Mouse (Mus musculus) intestine, embryonic 15.5 days (tissue): Measurements from ENCODE around the gene Ppargc1a. TPM values are rescaled to one million over a fixed set of nuclear protein-coding genes. Genes with fewer than 3 reads are reported as not detected.

Source experiments
- ATAC-seq: fragments of 200-750 bp; cut with Nextera tagmentation; 2 replicates; pipeline ENCODE4 v1.8.0; 2017; ENCODE audit warnings: moderate TSS enrichment, moderate library complexity
- H3K27ac ChIP-seq: fragments of 300-500 bp; sonication (generic); 2 replicates; pipeline ENCODE4 v1.5.1; 2015; ENCODE audit warnings: mild to moderate bottlenecking, inconsistent platforms
- H3K27me3 ChIP-seq: fragments of 300-500 bp; sonication (generic); replicated peaks from 2 replicates; pipeline ENCODE4 v1.6.1; 2015; ENCODE audit warnings: inconsistent platforms
- H3K36me3 ChIP-seq: fragments of 300-500 bp; sonication (generic); 2 replicates; pipeline ENCODE4 v1.6.1; 2015; ENCODE audit warnings: inconsistent platforms
- H3K4me1 ChIP-seq: fragments of 300-500 bp; sonication (generic); replicated peaks from 2 replicates; pipeline ENCODE4 v1.6.1; 2015; ENCODE audit warnings: inconsistent platforms
- H3K4me2 ChIP-seq: fragments of 300-500 bp; sonication (generic); replicated peaks from 2 replicates; pipeline ENCODE4 v1.6.1; 2015; ENCODE audit warnings: mild to moderate bottlenecking, inconsistent platforms
- H3K4me3 ChIP-seq: fragments of 300-500 bp; sonication (generic); replicated peaks from 2 replicates; pipeline ENCODE4 v1.5.1; 2015; ENCODE audit warnings: inconsistent platforms
- H3K9ac ChIP-seq: fragments of 300-500 bp; sonication (generic); 2 replicates; pipeline ENCODE4 v1.6.1; 2015; ENCODE audit warnings: inconsistent platforms
- H3K9me3 ChIP-seq: fragments of 300-500 bp; sonication (generic); 2 replicates; pipeline ENCODE4 v1.6.1; 2016; ENCODE audit warnings: inconsistent platforms
- WGBS: fragments of 180-500 bp; shearing (Covaris S2); methylation state at CpG from one replicate; pipeline ENCODE4 v1.1.7; 2015; 5-methylcytosine and 5-hydroxymethylcytosine counted together
- polyA plus RNA-seq: library from polyadenylated mRNA; unstranded; fragments of >200 nt; fragmentation: Nextera tagmentation; extraction: Ambion mirVana; gene quantifications from 2 replicates; pipeline ENCODE4 v1.2.1, GENCODE M21; 2015

Ppargc1a gene
- polyA plus RNA-seq, 1 experiment from 2014 or later, result 6.9 TPM

GRCm38 (mm10) chr5:51551852-51552482 is 15.6 kb downstream of the Ppargc1a start:
- WGBS, result 4% methylated on average over 12 of the region's 12 CpGs
- peak overlapping the region; percentile 87 for H3K27ac ChIP-seq
- peak overlapping the region; percentile 54 for H3K4me3 ChIP-seq
- ATAC-seq, result peak; percentile 65
- H3K9me3 ChIP-seq, result no peaks in the 10 kb centered on the region
- H3K4me1 ChIP-seq, result 0 out of 2 replicates have a peak, but pooled peaks cover 7% of the 10 kb centered on the region
- no peaks in the 10 kb centered on the region for H3K27me3 ChIP-seq
- peak overlapping the region; percentile 64 for H3K4me2 ChIP-seq
- H3K9ac ChIP-seq, result peak overlapping the region; percentile 53
- H3K36me3 ChIP-seq, result no peaks in the 10 kb centered on the region

- Histone ChIP-seq H3K9me3 (no peaks in the 10 kb centered on the region), H3K9ac (no peak overlapping the region), H3K4me1 (no peaks in the 10 kb centered on the region; the same call in 1 of the 2 replicates), H3K4me3 (no peak overlapping the region), H3K27ac (no peak overlapping the region), H3K27me3 (no peaks in the 10 kb centered on the region), H3K36me3 (no peaks in the 10 kb centered on the region), H3K4me2 (no peak overlapping the region)
- WGBS, result 83% methylated on average over 6 of the region's 6 CpGs
- ATAC-seq, result no peak
Measured at GRCm38 (mm10) chr5:51547442-51548035, 20.0 kb downstream of the Ppargc1a start.

- Histone ChIP-seq H3K4me1 (no peaks in the 10 kb centered on the region; the same call in 1 of the 2 replicates), H3K9me3 (no peaks in the 10 kb centered on the region), H3K9ac (no peak overlapping the region), H3K4me3 (no peak overlapping the region), H3K4me2 (no peak overlapping the region), H3K36me3 (no peaks in the 10 kb centered on the region), H3K27ac (no peak overlapping the region), H3K27me3 (no peaks in the 10 kb centered on the region)
- ATAC-seq, result no peak
- WGBS, result 81% methylated on average over 3 of the region's 3 CpGs
Measured at GRCm38 (mm10) chr5:51546817-51547216, 20.7 kb downstream of the Ppargc1a start.

- WGBS, result 57% methylated on average over 7 of the region's 7 CpGs
- Histone ChIP-seq H3K36me3 (no peaks in the 10 kb centered on the region), H3K4me3 (no peak overlapping the region), H3K4me2 (no peak overlapping the region), H3K27ac (no peak overlapping the region), H3K27me3 (no peaks in the 10 kb centered on the region), H3K4me1 (no peaks in the 10 kb centered on the region; the same call in 1 of the 2 replicates), H3K9me3 (no peaks in the 10 kb centered on the region), H3K9ac (no peak overlapping the region)
- ATAC-seq, result no peak; the same call in 1 of the 2 replicates
Measured at GRCm38 (mm10) chr5:51545133-51546049, 22.1 kb downstream of the Ppargc1a start.

GRCm38 (mm10) chr5:51544141-51544735 is 23.3 kb downstream of the Ppargc1a start:
- no peak overlapping the region for H3K4me2 ChIP-seq
- 70% methylated on average over 8 of the region's 8 CpGs for WGBS
- H3K27me3 ChIP-seq, result no peaks in the 10 kb centered on the region
- H3K4me1 ChIP-seq, result no peaks in the 10 kb centered on the region; the same call in 1 of the 2 replicates
- no peak overlapping the region for H3K4me3 ChIP-seq
- no peaks in the 10 kb centered on the region for H3K9me3 ChIP-seq
- ATAC-seq, result no peak
- H3K36me3 ChIP-seq, result no peaks in the 10 kb centered on the region
- H3K9ac ChIP-seq, result no peak overlapping the region
- no peak overlapping the region for H3K27ac ChIP-seq

GRCm38 (mm10) chr5:51541557-51541956 is 26.0 kb downstream of the Ppargc1a start:
- Histone ChIP-seq H3K4me2 (no peak overlapping the region), H3K4me3 (no peak overlapping the region), H3K27ac (no peak overlapping the region), H3K27me3 (no peaks in the 10 kb centered on the region), H3K4me1 (no peaks in the 10 kb centered on the region; the same call in 1 of the 2 replicates), H3K36me3 (no peaks in the 10 kb centered on the region), H3K9me3 (no peaks in the 10 kb centered on the region), H3K9ac (no peak overlapping the region)
- ATAC-seq, result no peak
- 73% methylated on average over 3 of the region's 3 CpGs for WGBS

GRCm38 (mm10) chr5:51540816-51541215 is 26.7 kb downstream of the Ppargc1a start:
- Histone ChIP-seq H3K4me2 (no peak overlapping the region), H3K9me3 (no peaks in the 10 kb centered on the region), H3K4me3 (no peak overlapping the region)

GRCm38 (mm10) chr5:51539563-51539962 is 28.0 kb downstream of the Ppargc1a start:
- Histone ChIP-seq H3K27me3 (no peaks in the 10 kb centered on the region), H3K9ac (no peak overlapping the region), H3K4me2 (no peak overlapping the region), H3K27ac (no peak overlapping the region), H3K36me3 (no peaks in the 10 kb centered on the region), H3K4me3 (no peak overlapping the region), H3K4me1 (no peaks in the 10 kb centered on the region), H3K9me3 (no peaks in the 10 kb centered on the region)
- no peak for ATAC-seq

More at GRCm38 (mm10) chr5:51540816-51541215, 26.7 kb downstream of the Ppargc1a start:
- H3K36me3 ChIP-seq, result no peaks in the 10 kb centered on the region
- WGBS, result 68% methylated on average over 4 of the region's 4 CpGs
- ATAC-seq, result no peak
- H3K9ac ChIP-seq, result no peak overlapping the region
- no peaks in the 10 kb centered on the region; the same call in 1 of the 2 replicates for H3K4me1 ChIP-seq
- H3K27me3 ChIP-seq, result no peaks in the 10 kb centered on the region
- H3K27ac ChIP-seq, result no peak overlapping the region

- H3K9me3 ChIP-seq, result no peaks in the 10 kb centered on the region
- ATAC-seq, result peak; percentile 82
- no peaks in the 10 kb centered on the region for H3K27me3 ChIP-seq
- 51% methylated on average over 6 of the region's 6 CpGs for WGBS
- no peak overlapping the region for H3K9ac ChIP-seq
- H3K4me1 ChIP-seq, result no peaks in the 10 kb centered on the region
- no peak overlapping the region for H3K4me3 ChIP-seq
- no peak overlapping the region for H3K27ac ChIP-seq
- no peaks in the 10 kb centered on the region for H3K36me3 ChIP-seq
- no peak overlapping the region for H3K4me2 ChIP-seq
Measured at GRCm38 (mm10) chr5:51538319-51538718, 29.2 kb downstream of the Ppargc1a start.

- Histone ChIP-seq H3K27me3 (no peaks in the 10 kb centered on the region), H3K4me1 (no peaks in the 10 kb centered on the region), H3K9me3 (no peaks in the 10 kb centered on the region), H3K36me3 (no peaks in the 10 kb centered on the region), H3K9ac (no peak overlapping the region), H3K27ac (no peak overlapping the region), H3K4me2 (no peak overlapping the region), H3K4me3 (no peak overlapping the region)
- ATAC-seq, result no peak
Measured at GRCm38 (mm10) chr5:51537646-51538030, 29.9 kb downstream of the Ppargc1a start.

GRCm38 (mm10) chr5:51537009-51537645 is 30.4 kb downstream of the Ppargc1a start:
- Histone ChIP-seq H3K9me3 (no peaks in the 10 kb centered on the region), H3K4me2 (no peak overlapping the region), H3K27me3 (no peaks in the 10 kb centered on the region), H3K9ac (no peak overlapping the region), H3K4me1 (no peaks in the 10 kb centered on the region), H3K36me3 (no peaks in the 10 kb centered on the region), H3K4me3 (no peak overlapping the region), H3K27ac (no peak overlapping the region)
- 36% methylated on average over 7 of the region's 7 CpGs for WGBS
- ATAC-seq, result peak; percentile 73

GRCm38 (mm10) chr5:51534456-51534855 is 33.1 kb downstream of the Ppargc1a start:
- Histone ChIP-seq H3K4me1 (no peaks in the 10 kb centered on the region), H3K4me3 (no peak overlapping the region), H3K4me2 (no peak overlapping the region), H3K27me3 (no peaks in the 10 kb centered on the region), H3K36me3 (no peaks in the 10 kb centered on the region), H3K27ac (no peak overlapping the region), H3K9me3 (no peaks in the 10 kb centered on the region), H3K9ac (no peak overlapping the region)
- 77% methylated on average over 1 of the region's 1 CpGs for WGBS
- no peak for ATAC-seq
